Mouse (Mus musculus) embryonic facial prominence, embryonic 13.5 days (tissue): ENCODE data around the gene Klhl2. TPM values are rescaled to one million over a fixed set of nuclear protein-coding genes. Genes with fewer than 3 reads are reported as not detected.

Source experiments
- ATAC-seq: fragments of 200-750 bp; cut with Nextera tagmentation; 2 replicates; pipeline ENCODE4 v1.8.0; 2017; ENCODE audit warnings: low read depth; ENCODE audit not compliant: insufficient number of reproducible peaks, insufficient read depth, low FRiP score, low TSS enrichment
- H3K27ac ChIP-seq: fragments of 300-500 bp; sonication (generic); 2 replicates; pipeline ENCODE4 v1.5.1; 2015; ENCODE audit warnings: moderate library complexity, mild to moderate bottlenecking, inconsistent platforms
- H3K27me3 ChIP-seq: fragments of 300-500 bp; sonication (generic); 2 replicates; pipeline ENCODE4 v1.6.1; 2015; ENCODE audit warnings: mild to moderate bottlenecking, inconsistent platforms
- H3K36me3 ChIP-seq: fragments of 300-500 bp; sonication (generic); 2 replicates; pipeline ENCODE4 v1.6.1; 2015; ENCODE audit warnings: mild to moderate bottlenecking, inconsistent platforms
- H3K4me1 ChIP-seq: fragments of 300-500 bp; sonication (generic); 2 replicates; pipeline ENCODE4 v1.6.1; 2015; ENCODE audit warnings: inconsistent platforms
- H3K4me2 ChIP-seq: fragments of 300-500 bp; sonication (generic); 2 replicates; pipeline ENCODE4 v1.6.1; 2015; ENCODE audit warnings: moderate library complexity, mild to moderate bottlenecking, inconsistent platforms
- H3K4me3 ChIP-seq: fragments of 300-500 bp; sonication (generic); 2 replicates; pipeline ENCODE4 v1.5.1; 2015; ENCODE audit warnings: mild to moderate bottlenecking, inconsistent platforms
- H3K9ac ChIP-seq: fragments of 300-500 bp; sonication (generic); 2 replicates; pipeline ENCODE4 v1.6.1; 2015; ENCODE audit warnings: mild to moderate bottlenecking, inconsistent platforms
- H3K9me3 ChIP-seq: fragments of 300-500 bp; sonication (generic); 2 replicates; pipeline ENCODE4 v1.6.1; 2016; ENCODE audit warnings: inconsistent platforms
- whole genome bisulfite sequencing: fragments of 180-500 bp; shearing (Covaris S2); methylation state at CpG from one replicate; pipeline ENCODE4 v1.1.7; 2015; ENCODE audit warnings: mixed read lengths; 5-methylcytosine and 5-hydroxymethylcytosine counted together
- polyA plus RNA-seq: library from polyadenylated mRNA; unstranded; fragments of >200 nt; fragmentation: Nextera tagmentation; extraction: Ambion mirVana; gene quantifications from 2 replicates; pipeline ENCODE4 v1.2.1, GENCODE M21; 2015

The Klhl2 gene
- polyA plus RNA-seq, 1 experiment from 2014 or later, result 5.0 TPM

DNA sequence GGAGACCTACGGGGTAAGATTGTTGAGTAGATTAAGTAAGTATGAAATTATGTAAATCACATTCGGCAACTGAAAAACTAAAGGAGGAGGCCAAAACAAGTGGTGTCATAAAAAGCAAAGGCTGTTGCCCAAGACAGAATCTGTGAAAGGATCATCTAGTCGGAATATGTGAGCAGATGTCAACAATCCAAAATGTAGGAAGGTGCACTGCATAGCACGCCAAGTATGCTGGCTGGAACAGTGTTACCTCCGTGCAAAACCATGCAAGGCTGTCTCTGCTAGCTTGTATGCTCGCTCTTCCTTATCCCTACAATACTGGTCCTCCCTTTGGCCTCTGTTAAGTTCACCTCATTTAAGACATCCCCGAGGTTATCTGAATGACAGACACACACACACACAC, 4.5 kb downstream of the Klhl2 start:
- Histone ChIP-seq H3K27ac (no peak overlapping the region), H3K4me1 (peaks cover 16% of the 10 kb centered on the region), H3K4me2 (no peak overlapping the region), H3K9ac (no peak overlapping the region), H3K9me3 (no peaks in the 10 kb centered on the region), H3K4me3 (no peak overlapping the region), H3K27me3 (no peaks in the 10 kb centered on the region), H3K36me3 (no peaks in the 10 kb centered on the region)
- ATAC-seq, result no peak
- 81% methylated on average over 7 of the region's 7 CpGs for WGBS

DNA sequence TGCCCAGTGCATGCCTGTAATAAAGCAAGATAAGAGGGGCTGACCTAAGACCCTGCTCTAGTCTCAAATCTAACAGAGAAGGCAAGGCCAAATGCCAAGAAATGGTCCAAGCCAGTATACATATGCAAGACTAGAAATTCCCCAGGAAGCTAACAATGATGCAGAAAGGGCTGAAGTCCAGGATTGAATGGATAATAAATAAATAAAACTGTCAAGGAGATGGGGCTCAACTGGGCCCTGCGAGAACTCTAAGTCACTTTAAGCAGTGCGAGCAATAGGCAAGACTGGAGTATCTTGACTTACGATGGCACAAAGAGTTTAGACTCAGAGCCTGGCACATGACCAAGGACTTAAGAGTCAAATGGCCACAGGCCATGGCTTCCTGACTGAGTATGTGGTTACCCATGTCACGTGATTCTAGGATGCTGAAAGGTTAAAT, 5.8 kb downstream of the Klhl2 start:
- H3K36me3 ChIP-seq, result no peaks in the 10 kb centered on the region
- H3K4me1 ChIP-seq, result peaks cover 15% of the 10 kb centered on the region
- H3K4me2 ChIP-seq, result no peak overlapping the region
- H3K27ac ChIP-seq, result no peak overlapping the region
- ATAC-seq, result no peak
- H3K9me3 ChIP-seq, result no peaks in the 10 kb centered on the region
- H3K9ac ChIP-seq, result no peak overlapping the region
- 86% methylated on average over 4 of the region's 4 CpGs for WGBS
- no peak overlapping the region for H3K4me3 ChIP-seq
- no peaks in the 10 kb centered on the region for H3K27me3 ChIP-seq

DNA sequence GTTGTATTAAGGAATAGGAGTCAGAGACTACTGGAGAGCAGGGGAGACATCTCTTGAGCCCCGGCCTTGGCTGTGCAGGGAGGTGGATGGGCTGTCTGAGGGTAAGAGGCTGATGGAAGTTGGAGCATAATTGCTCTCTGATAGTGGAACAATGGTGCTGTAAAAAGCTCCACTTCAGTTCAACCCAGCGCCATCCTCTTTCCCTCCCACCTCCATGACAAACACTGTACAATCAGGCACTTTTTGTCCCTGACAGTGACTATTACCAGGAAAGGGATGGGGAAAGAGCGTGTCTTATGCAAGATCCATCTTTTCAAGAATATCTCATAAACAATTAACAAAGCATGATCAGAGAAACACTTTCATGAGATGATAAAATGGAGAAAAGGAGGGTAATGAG, 6.6 kb downstream of the Klhl2 start:
- Histone ChIP-seq H3K4me3 (no peak overlapping the region), H3K9me3 (no peaks in the 10 kb centered on the region), H3K4me1 (peaks cover 11% of the 10 kb centered on the region), H3K36me3 (no peaks in the 10 kb centered on the region), H3K9ac (no peak overlapping the region), H3K27me3 (no peaks in the 10 kb centered on the region), H3K4me2 (no peak overlapping the region), H3K27ac (no peak overlapping the region)
- WGBS, result 95% methylated on average over 3 of the region's 3 CpGs
- ATAC-seq, result no peak

DNA sequence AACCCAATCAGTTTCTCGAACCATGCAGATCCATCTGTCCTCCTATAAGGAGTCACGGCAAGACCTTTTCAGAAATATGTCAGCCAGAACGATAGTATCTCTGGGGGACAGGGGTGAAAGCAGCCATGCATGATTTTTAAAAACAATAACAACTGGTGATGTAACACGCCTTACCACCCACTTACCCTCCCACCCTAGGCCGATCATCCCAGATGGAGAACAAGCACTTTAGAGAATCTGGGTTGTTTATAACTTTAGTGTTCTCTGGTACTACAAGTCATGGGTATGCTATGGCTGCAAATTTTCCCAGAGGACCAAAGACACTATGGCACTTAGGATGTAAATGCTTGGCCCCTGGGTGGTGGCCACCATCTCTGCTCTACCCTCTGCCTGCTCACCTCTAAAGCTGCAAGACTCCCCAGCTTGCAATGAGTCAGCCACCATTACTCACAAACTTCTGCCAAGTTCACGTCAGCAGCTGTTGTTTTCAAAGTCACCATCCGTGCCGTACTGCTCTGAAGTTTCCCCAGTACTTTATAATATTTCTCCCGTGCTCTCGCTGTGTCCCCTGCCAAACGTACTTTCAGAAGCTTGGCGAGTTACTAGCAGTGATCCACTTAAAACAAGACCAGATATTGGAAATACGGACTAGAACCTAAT, 7.9 kb downstream of the Klhl2 start:
- Histone ChIP-seq H3K4me2 (no peak overlapping the region), H3K9me3 (no peaks in the 10 kb centered on the region), H3K4me1 (peaks cover 4% of the 10 kb centered on the region; the same call in 1 of the 2 replicates), H3K36me3 (no peaks in the 10 kb centered on the region), H3K4me3 (no peak overlapping the region), H3K9ac (no peak overlapping the region), H3K27ac (no peak overlapping the region), H3K27me3 (no peaks in the 10 kb centered on the region)
- ATAC-seq, result no peak
- WGBS, result 86% methylated on average over 13 of the region's 13 CpGs

DNA sequence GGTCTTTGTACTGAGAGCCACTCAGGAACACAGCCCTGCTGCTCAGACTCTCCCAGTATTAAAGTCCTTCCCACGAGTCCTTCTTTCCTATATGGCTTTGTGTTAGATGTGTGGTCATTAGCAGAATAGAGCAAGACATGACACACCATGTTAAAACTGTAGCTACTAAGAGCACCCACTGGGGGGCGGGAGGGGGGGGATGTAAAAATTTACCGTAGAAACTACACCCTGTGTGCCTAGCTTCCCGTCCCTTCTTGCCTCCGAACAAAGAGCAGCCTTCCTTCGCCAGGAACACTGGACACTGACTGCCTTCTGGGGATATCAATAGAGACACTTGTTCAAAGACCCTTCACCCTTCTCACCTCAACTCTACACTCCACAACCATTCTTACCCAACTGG, 10.2 kb downstream of the Klhl2 start:
- H3K36me3 ChIP-seq, result no peaks in the 10 kb centered on the region
- H3K27ac ChIP-seq, result no peak overlapping the region
- 54% methylated on average over 6 of the region's 6 CpGs for WGBS
- no peak overlapping the region for H3K4me2 ChIP-seq
- peaks cover 15% of the 10 kb centered on the region for H3K4me1 ChIP-seq
- H3K9me3 ChIP-seq, result no peaks in the 10 kb centered on the region
- H3K9ac ChIP-seq, result no peak overlapping the region
- no peaks in the 10 kb centered on the region for H3K27me3 ChIP-seq
- no peak for ATAC-seq
- H3K4me3 ChIP-seq, result no peak overlapping the region

DNA sequence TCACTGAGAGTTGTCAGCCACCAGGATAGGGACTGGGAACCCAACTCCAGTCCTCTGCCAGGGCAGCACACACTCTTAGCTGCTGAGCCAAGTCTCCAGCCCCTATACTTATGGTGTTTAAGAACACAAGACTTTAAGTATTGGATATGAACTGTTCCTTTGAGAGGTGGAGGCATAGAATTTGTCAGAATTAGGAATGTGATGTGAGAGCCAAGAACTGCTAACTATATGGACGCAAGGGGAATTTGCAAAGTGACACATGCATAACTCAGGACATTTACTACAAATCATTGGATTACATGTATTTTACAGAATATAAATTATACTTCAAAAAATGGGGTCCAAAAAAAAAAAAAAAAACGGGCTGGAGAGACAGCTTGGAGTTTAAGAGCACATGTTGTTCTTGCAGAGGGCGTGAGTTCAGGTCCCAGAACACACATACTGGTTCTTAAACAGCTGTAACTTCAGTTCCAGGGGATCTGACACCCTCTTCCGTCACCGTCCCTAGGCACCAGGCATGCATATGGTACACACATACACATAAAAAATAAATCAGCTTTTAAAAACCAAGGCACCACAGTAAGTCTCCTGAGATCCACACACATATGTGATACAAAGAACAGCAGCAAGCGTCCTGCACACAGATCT, 14.2 kb downstream of the Klhl2 start:
- Histone ChIP-seq H3K9me3 (no peaks in the 10 kb centered on the region), H3K9ac (no peak overlapping the region), H3K27ac (no peak overlapping the region), H3K27me3 (no peaks in the 10 kb centered on the region), H3K4me1 (peaks cover 23% of the 10 kb centered on the region), H3K36me3 (peaks cover 12% of the 10 kb centered on the region), H3K4me2 (no peak overlapping the region), H3K4me3 (no peak overlapping the region)
- WGBS, result 66% methylated on average over 6 of the region's 6 CpGs
- ATAC-seq, result no peak

DNA sequence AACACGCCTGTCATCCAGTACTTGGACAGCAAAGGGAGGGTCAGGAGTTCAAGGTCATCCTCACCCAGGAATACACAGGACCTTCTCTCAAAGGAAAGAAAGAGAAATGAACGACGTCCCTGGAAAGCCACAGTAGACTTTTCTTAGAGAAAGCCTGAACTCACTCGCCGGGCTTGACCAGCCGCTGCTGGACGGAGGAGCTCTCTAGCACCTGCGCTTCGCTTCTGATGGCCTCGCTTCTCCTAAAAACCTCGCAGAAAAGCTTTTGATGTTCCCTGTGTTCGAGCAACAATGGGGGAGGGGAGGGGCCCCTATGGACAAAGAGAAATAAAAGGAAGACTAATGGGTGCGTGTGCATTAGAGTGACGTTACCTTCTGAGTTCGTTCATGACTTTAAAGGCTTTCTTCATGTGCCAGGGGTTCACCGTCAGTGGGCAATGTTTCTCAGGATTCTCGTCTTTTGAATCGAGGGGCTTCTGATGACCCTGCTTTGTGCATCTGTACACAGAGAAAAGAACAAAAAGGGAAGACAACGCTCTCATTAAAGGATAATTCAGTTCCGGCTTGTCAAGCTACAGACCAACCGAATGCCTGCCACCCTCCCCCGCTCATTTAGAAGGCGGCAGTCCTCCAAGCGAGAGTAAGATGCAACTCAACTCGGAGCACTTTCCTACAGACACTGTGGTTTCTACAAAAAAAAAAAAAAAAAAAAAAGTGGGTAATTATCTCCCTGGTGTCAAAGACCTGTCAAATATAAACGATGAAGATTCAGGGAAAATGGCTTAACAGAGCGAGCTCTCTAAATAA, 15.5 kb downstream of the Klhl2 start:
- 59% methylated on average over 27 of the region's 27 CpGs for WGBS
- Histone ChIP-seq H3K4me2 (no peak overlapping the region), H3K9ac (no peak overlapping the region), H3K27me3 (no peaks in the 10 kb centered on the region), H3K27ac (no peak overlapping the region), H3K4me3 (no peak overlapping the region), H3K4me1 (peaks cover 23% of the 10 kb centered on the region), H3K36me3 (peaks cover 20% of the 10 kb centered on the region), H3K9me3 (no peaks in the 10 kb centered on the region)
- no peak for ATAC-seq

DNA sequence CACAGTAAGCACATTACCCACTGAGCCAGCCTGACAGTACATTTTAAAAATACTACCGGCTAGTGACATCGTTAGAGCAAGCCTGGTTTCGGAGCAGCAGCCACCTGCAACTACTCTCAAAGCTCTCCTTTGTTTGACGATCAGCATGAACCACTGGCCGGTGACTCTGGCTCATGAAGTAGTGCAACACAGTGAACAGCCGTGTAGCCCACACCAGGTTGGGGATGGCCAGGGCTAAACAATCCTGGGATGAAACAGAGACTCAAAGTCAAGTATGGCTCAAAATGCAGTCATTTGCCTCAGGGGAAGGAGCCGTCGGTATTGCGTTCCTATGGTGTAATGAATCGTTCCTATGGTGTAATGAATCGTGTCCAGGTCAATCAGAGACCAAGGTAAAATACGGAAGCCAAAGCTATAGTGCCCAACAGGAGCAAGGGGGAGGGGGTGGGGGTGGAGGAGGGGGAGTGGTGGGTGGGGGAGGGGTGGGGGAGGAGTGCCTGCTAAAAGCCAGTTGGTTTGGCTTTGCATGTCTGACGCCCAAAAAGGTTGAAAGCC, 17.2 kb downstream of the Klhl2 start:
- ATAC-seq, result no peak
- Histone ChIP-seq H3K27me3 (no peaks in the 10 kb centered on the region), H3K9ac (no peak overlapping the region), H3K4me3 (no peak overlapping the region), H3K27ac (no peak overlapping the region), H3K4me2 (no peak overlapping the region), H3K4me1 (peaks cover 23% of the 10 kb centered on the region), H3K36me3 (peaks cover 24% of the 10 kb centered on the region), H3K9me3 (no peaks in the 10 kb centered on the region)
- 66% methylated on average over 13 of the region's 13 CpGs for WGBS

DNA sequence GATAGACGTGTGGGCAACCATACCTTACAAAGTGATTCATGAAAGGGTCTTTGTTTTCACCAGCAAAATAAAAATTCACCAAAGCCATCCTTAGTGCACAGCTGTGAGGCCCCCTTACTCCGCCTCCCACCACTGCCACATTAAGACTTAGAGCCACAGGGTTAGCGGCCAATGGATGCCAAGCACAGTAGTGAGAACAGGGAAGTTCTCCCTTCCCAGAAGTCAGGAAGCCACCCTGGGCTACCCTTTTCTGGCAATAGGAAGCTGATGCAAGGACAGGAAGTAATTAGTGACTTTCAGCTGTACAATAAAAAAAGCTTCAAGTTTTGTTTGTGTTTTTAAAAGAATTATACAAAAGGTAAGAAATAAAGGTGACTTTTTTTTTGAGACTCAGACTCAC, 18.2 kb downstream of the Klhl2 start:
- peaks cover 26% of the 10 kb centered on the region for H3K36me3 ChIP-seq
- no peak for ATAC-seq
- H3K4me2 ChIP-seq, result no peak overlapping the region
- H3K27me3 ChIP-seq, result no peaks in the 10 kb centered on the region
- 71% methylated on average over 3 of the region's 3 CpGs for WGBS
- no peaks in the 10 kb centered on the region for H3K9me3 ChIP-seq
- H3K4me1 ChIP-seq, result peaks cover 17% of the 10 kb centered on the region
- no peak overlapping the region for H3K27ac ChIP-seq
- H3K4me3 ChIP-seq, result no peak overlapping the region
- H3K9ac ChIP-seq, result no peak overlapping the region

DNA sequence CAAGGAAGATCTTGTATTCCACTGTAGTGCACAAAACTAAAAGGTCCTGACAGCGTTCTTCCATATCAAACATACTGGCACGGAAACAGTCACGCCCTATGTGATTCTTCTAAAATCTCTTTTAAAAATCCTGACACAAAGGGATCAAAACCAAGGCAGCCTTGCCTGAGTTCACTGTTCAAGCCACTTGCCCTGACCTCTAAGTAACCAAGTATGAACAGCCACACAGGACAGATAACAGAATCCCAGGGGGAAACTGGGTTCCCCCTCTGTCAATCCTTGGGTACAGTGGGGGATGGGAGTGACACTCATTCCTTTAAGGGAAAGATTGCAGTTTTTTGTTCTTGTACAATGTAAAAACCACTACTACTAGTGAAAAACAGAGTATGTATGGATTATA, 19.9 kb downstream of the Klhl2 start:
- Histone ChIP-seq H3K9me3 (no peaks in the 10 kb centered on the region), H3K4me1 (peaks cover 10% of the 10 kb centered on the region), H3K9ac (no peak overlapping the region), H3K36me3 (peaks cover 35% of the 10 kb centered on the region), H3K27me3 (no peaks in the 10 kb centered on the region), H3K4me3 (no peak overlapping the region), H3K27ac (no peak overlapping the region), H3K4me2 (no peak overlapping the region)
- 97% methylated on average over 3 of the region's 3 CpGs for WGBS
- ATAC-seq, result no peak

DNA sequence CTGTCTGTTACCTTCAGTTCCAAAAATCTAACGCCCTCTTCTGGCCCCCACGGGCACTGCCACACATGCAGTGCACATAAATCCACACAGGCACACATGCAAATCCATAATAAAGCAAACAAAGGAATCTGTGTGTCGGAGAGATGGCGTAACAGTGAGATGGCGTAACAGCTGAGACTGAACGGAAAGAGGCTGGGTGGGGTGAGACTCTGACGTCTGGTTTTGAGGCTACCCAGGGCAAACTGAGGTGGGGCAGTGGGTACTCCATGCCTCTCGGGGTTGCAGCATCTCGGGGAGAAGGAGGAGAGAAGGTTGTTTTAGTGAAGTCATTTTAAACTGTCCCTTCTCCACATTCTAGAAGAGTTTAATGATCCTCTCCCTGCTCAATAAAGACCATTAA, 20.4 kb downstream of the Klhl2 start:
- no peaks in the 10 kb centered on the region for H3K27me3 ChIP-seq
- peaks cover 35% of the 10 kb centered on the region for H3K36me3 ChIP-seq
- no peak overlapping the region for H3K4me3 ChIP-seq
- no peak for ATAC-seq
- H3K9ac ChIP-seq, result no peak overlapping the region
- WGBS, result 93% methylated on average over 9 of the region's 9 CpGs
- no peak overlapping the region for H3K4me2 ChIP-seq
- no peaks in the 10 kb centered on the region for H3K9me3 ChIP-seq
- no peak overlapping the region for H3K27ac ChIP-seq
- peaks cover 7% of the 10 kb centered on the region; the same call in 1 of the 2 replicates for H3K4me1 ChIP-seq
